Mouse (Mus musculus) C2C12 (cell line): ENCODE measurements around the gene Fbxo48.

Experiments used
- CEBPB ChIP-seq: IDR thresholded peaks from one replicate; pipeline ENCODE4 v1.6.1; 2011; ENCODE audit warnings: low read depth, mild to moderate bottlenecking, control low read depth, moderate library complexity
- CTCF ChIP-seq: IDR thresholded peaks from one replicate; pipeline ENCODE4 v1.5.1; 2011; ENCODE audit not compliant: control insufficient read depth, insufficient read depth, insufficient read length
- MAX ChIP-seq: IDR thresholded peaks from one replicate; pipeline ENCODE4 v1.6.1; 2011; ENCODE audit warnings: mild to moderate bottlenecking, control low read depth
- USF1 ChIP-seq: IDR thresholded peaks from one replicate; pipeline ENCODE4 v1.6.1; 2011; ENCODE audit warnings: low read depth, mild to moderate bottlenecking, control low read depth, moderate library complexity

DNA sequence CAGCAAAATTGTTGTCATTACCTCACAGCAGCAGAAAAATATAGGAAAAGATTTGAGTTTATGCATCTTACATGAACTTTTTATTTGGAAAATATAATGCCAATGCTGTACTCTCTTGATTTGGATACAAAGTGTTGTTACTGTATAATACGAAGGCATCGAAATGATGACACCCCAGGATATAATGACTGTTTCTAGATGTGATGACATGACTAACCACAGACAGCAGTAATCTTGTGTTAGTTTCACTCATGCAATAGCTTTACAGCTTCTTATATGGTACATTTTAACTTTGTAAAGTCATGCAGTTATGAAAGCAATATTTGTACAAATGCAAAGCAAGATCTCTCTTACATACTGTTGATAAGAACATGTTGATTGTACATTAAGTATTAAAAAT lies 33.7 kb upstream of the Fbxo48 start:
- TF ChIP-seq CTCF (no peak), MAX (no peak), CEBPB (no peak), USF1 (no peak)
